Mouse (Mus musculus): Measurements from ENCODE around the gene Rassf8. TPM values are rescaled to one million over a fixed set of nuclear protein-coding genes. Genes with fewer than 3 reads are reported as not detected.

The Rassf8 gene
- polyA plus RNA-seq, 1 experiment from 2014 or later: 4.4 TPM

GRCm38 (mm10) chr6:145835359-145835758, 88.8 kb downstream of the Rassf8 start:
- Histone ChIP-seq H3K36me3 (ENCODE audit: control insufficient read depth, insufficient read depth, low read length) (no peaks in the 10 kb centered on the region), H3K9me3 (ENCODE audit: control insufficient read depth, low read length) (no peaks in the 10 kb centered on the region), H3K27me3 (replicated peaks; ENCODE audit: control insufficient read depth, insufficient read depth, low read length) (no peaks in the 10 kb centered on the region), H3K4me1 (ENCODE audit: control insufficient read depth, insufficient read depth, low read depth, low read length) (no peaks in the 10 kb centered on the region), H3K9ac (ENCODE audit: low read depth, low read length) (no peak overlapping the region), H3K4me2 (ENCODE audit: low read length) (no peak overlapping the region), H3K4me3 (ENCODE audit: low read length) (no peak overlapping the region), H3K27ac (ENCODE audit: low read depth, low read length) (no peak overlapping the region)
- no peak for ATAC-seq
- 62% methylated on average over 6 of the region's 6 CpGs for WGBS

- Histone ChIP-seq H3K4me2 (ENCODE audit: low read length) (no peak overlapping the region), H3K27me3 (replicated peaks; ENCODE audit: control insufficient read depth, insufficient read depth, low read length) (no peaks in the 10 kb centered on the region), H3K4me3 (ENCODE audit: low read length) (no peak overlapping the region), H3K9ac (ENCODE audit: low read depth, low read length) (no peak overlapping the region), H3K9me3 (ENCODE audit: control insufficient read depth, low read length) (no peaks in the 10 kb centered on the region; the same call in 1 of the 2 replicates), H3K36me3 (ENCODE audit: control insufficient read depth, insufficient read depth, low read length) (no peaks in the 10 kb centered on the region), H3K27ac (ENCODE audit: low read depth, low read length) (no peak overlapping the region), H3K4me1 (ENCODE audit: control insufficient read depth, insufficient read depth, low read depth, low read length) (no peaks in the 10 kb centered on the region)
- no peak for ATAC-seq
- 73% methylated on average over 5 of the region's 5 CpGs for WGBS
Observed at GRCm38 (mm10) chr6:145845611-145846010, 99.1 kb downstream of the Rassf8 start.

GRCm38 (mm10) chr6:145846076-145846475, 99.5 kb downstream of the Rassf8 start:
- H3K27me3 ChIP-seq (replicated peaks; ENCODE audit: control insufficient read depth, insufficient read depth, low read length): no peaks in the 10 kb centered on the region
- H3K4me2 ChIP-seq (ENCODE audit: low read length): no peak overlapping the region
- no peaks in the 10 kb centered on the region; the same call in 1 of the 2 replicates for H3K9me3 ChIP-seq (ENCODE audit: control insufficient read depth, low read length)
- no peaks in the 10 kb centered on the region for H3K4me1 ChIP-seq (ENCODE audit: control insufficient read depth, insufficient read depth, low read depth, low read length)
- no peaks in the 10 kb centered on the region for H3K36me3 ChIP-seq (ENCODE audit: control insufficient read depth, insufficient read depth, low read length)
- no peak overlapping the region for H3K9ac ChIP-seq (ENCODE audit: low read depth, low read length)
- no peak overlapping the region for H3K4me3 ChIP-seq (ENCODE audit: low read length)
- 88% methylated on average over 1 of the region's 1 CpGs for WGBS
- H3K27ac ChIP-seq (ENCODE audit: low read depth, low read length): no peak overlapping the region
- ATAC-seq: no peak

GRCm38 (mm10) chr6:145846948-145847347, 100.4 kb downstream of the Rassf8 start:
- no peak for ATAC-seq
- WGBS: 90% methylated on average over 6 of the region's 6 CpGs
- no peaks in the 10 kb centered on the region for H3K36me3 ChIP-seq (ENCODE audit: control insufficient read depth, insufficient read depth, low read length)

GRCm38 (mm10) chr6:145847661-145848060, 101.1 kb downstream of the Rassf8 start:
- H3K4me2 ChIP-seq (ENCODE audit: low read length): no peak overlapping the region
- no peaks in the 10 kb centered on the region for H3K36me3 ChIP-seq (ENCODE audit: control insufficient read depth, insufficient read depth, low read length)
- no peaks in the 10 kb centered on the region for H3K27me3 ChIP-seq (replicated peaks; ENCODE audit: control insufficient read depth, insufficient read depth, low read length)
- no peaks in the 10 kb centered on the region for H3K4me1 ChIP-seq (ENCODE audit: control insufficient read depth, insufficient read depth, low read depth, low read length)
- H3K9me3 ChIP-seq (ENCODE audit: control insufficient read depth, low read length): no peaks in the 10 kb centered on the region
- H3K4me3 ChIP-seq (ENCODE audit: low read length): no peak overlapping the region
- ATAC-seq: no peak
- WGBS: 94% methylated on average over 8 of the region's 8 CpGs
- H3K9ac ChIP-seq (ENCODE audit: low read depth, low read length): no peak overlapping the region
- H3K27ac ChIP-seq (ENCODE audit: low read depth, low read length): no peak overlapping the region

More at GRCm38 (mm10) chr6:145846948-145847347, 100.4 kb downstream of the Rassf8 start:
- H3K9ac ChIP-seq (ENCODE audit: low read depth, low read length): no peak overlapping the region
- H3K27me3 ChIP-seq (replicated peaks; ENCODE audit: control insufficient read depth, insufficient read depth, low read length): no peaks in the 10 kb centered on the region
- H3K4me3 ChIP-seq (ENCODE audit: low read length): no peak overlapping the region
- H3K4me1 ChIP-seq (ENCODE audit: control insufficient read depth, insufficient read depth, low read depth, low read length): no peaks in the 10 kb centered on the region
- no peak overlapping the region for H3K4me2 ChIP-seq (ENCODE audit: low read length)
- H3K27ac ChIP-seq (ENCODE audit: low read depth, low read length): no peak overlapping the region
- no peaks in the 10 kb centered on the region; the same call in 1 of the 2 replicates for H3K9me3 ChIP-seq (ENCODE audit: control insufficient read depth, low read length)

GRCm38 (mm10) chr6:145850789-145851188, 104.2 kb downstream of the Rassf8 start:
- H3K27me3 ChIP-seq (replicated peaks; ENCODE audit: control insufficient read depth, insufficient read depth, low read length): no peaks in the 10 kb centered on the region
- H3K4me1 ChIP-seq (ENCODE audit: control insufficient read depth, insufficient read depth, low read depth, low read length): peaks cover 8% of the 10 kb centered on the region
- no peak overlapping the region for H3K4me3 ChIP-seq (ENCODE audit: low read length)
- H3K4me2 ChIP-seq (ENCODE audit: low read length): no peak overlapping the region
- no peak overlapping the region for H3K9ac ChIP-seq (ENCODE audit: low read depth, low read length)
- no peak overlapping the region for H3K27ac ChIP-seq (ENCODE audit: low read depth, low read length)
- WGBS: 76% methylated on average over 2 of the region's 2 CpGs
- no peaks in the 10 kb centered on the region for H3K9me3 ChIP-seq (ENCODE audit: control insufficient read depth, low read length)
- ATAC-seq: no peak
- no peaks in the 10 kb centered on the region for H3K36me3 ChIP-seq (ENCODE audit: control insufficient read depth, insufficient read depth, low read length)

GRCm38 (mm10) chr6:145851956-145852355, 105.4 kb downstream of the Rassf8 start:
- no peak for ATAC-seq

GRCm38 (mm10) chr6:145852708-145853107, 106.2 kb downstream of the Rassf8 start:
- Histone ChIP-seq H3K27ac (ENCODE audit: low read depth, low read length) (no peak overlapping the region), H3K4me1 (ENCODE audit: control insufficient read depth, insufficient read depth, low read depth, low read length) (peaks cover 14% of the 10 kb centered on the region), H3K9ac (ENCODE audit: low read depth, low read length) (no peak overlapping the region), H3K4me2 (ENCODE audit: low read length) (no peak overlapping the region), H3K9me3 (ENCODE audit: control insufficient read depth, low read length) (no peaks in the 10 kb centered on the region), H3K36me3 (ENCODE audit: control insufficient read depth, insufficient read depth, low read length) (no peaks in the 10 kb centered on the region), H3K4me3 (ENCODE audit: low read length) (no peak overlapping the region), H3K27me3 (replicated peaks; ENCODE audit: control insufficient read depth, insufficient read depth, low read length) (no peaks in the 10 kb centered on the region)
- WGBS: 95% methylated on average over 7 of the region's 7 CpGs
- ATAC-seq: no peak

More at GRCm38 (mm10) chr6:145851956-145852355, 105.4 kb downstream of the Rassf8 start:
- H3K4me2 ChIP-seq (ENCODE audit: low read length): no peak overlapping the region
- no peaks in the 10 kb centered on the region for H3K27me3 ChIP-seq (replicated peaks; ENCODE audit: control insufficient read depth, insufficient read depth, low read length)
- H3K4me1 ChIP-seq (ENCODE audit: control insufficient read depth, insufficient read depth, low read depth, low read length): peaks cover 14% of the 10 kb centered on the region
- no peaks in the 10 kb centered on the region for H3K9me3 ChIP-seq (ENCODE audit: control insufficient read depth, low read length)
- no peak overlapping the region for H3K27ac ChIP-seq (ENCODE audit: low read depth, low read length)
- H3K9ac ChIP-seq (ENCODE audit: low read depth, low read length): no peak overlapping the region
- H3K36me3 ChIP-seq (ENCODE audit: control insufficient read depth, insufficient read depth, low read length): no peaks in the 10 kb centered on the region
- WGBS: 85% methylated on average over 11 of the region's 11 CpGs
- H3K4me3 ChIP-seq (ENCODE audit: low read length): no peak overlapping the region

- H3K36me3 ChIP-seq (ENCODE audit: control insufficient read depth, insufficient read depth, low read length): no peaks in the 10 kb centered on the region
Observed at GRCm38 (mm10) chr6:145853356-145854079, 107.0 kb downstream of the Rassf8 start.

More at GRCm38 (mm10) chr6:145853356-145854079, 107.0 kb downstream of the Rassf8 start:
- no peaks in the 10 kb centered on the region; the same call in 1 of the 2 replicates for H3K27me3 ChIP-seq (replicated peaks; ENCODE audit: control insufficient read depth, insufficient read depth, low read length)
- H3K4me1 ChIP-seq (ENCODE audit: control insufficient read depth, insufficient read depth, low read depth, low read length): peaks cover 14% of the 10 kb centered on the region
- H3K9ac ChIP-seq (ENCODE audit: low read depth, low read length): no peak overlapping the region
- H3K9me3 ChIP-seq (ENCODE audit: control insufficient read depth, low read length): no peaks in the 10 kb centered on the region
- no peak overlapping the region for H3K27ac ChIP-seq (ENCODE audit: low read depth, low read length)
- 95% methylated on average over 10 of the region's 10 CpGs for WGBS
- no peak overlapping the region for H3K4me2 ChIP-seq (ENCODE audit: low read length)
- no peak for ATAC-seq
- H3K4me3 ChIP-seq (ENCODE audit: low read length): no peak overlapping the region

Data from hindbrain, embryonic 16.5 days (tissue).